Mouse (Mus musculus) hindbrain, postnatal 0 days (tissue): ENCODE measurements around the gene Olfr492. TPM values are rescaled to one million over a fixed set of nuclear protein-coding genes. Genes with fewer than 3 reads are reported as not detected.

ENCODE experiments used
- ATAC-seq: fragments of 200-750 bp; cut with Nextera tagmentation; 2 replicates; pipeline ENCODE4 v1.8.0; 2017; ENCODE audit warnings: mild to moderate bottlenecking, moderate TSS enrichment, moderate library complexity
- DNase-seq: peaks from one replicate; pipeline ENCODE4 v3.0.0-alpha.2; 2015; ENCODE audit warnings: low spot score
- H3K27ac ChIP-seq: fragments of 300-500 bp; sonication (generic); 2 replicates; pipeline ENCODE4 v1.5.1; 2014; ENCODE audit warnings: mild to moderate bottlenecking
- H3K27me3 ChIP-seq: fragments of 300-500 bp; sonication (generic); 2 replicates; pipeline ENCODE4 v1.6.1; 2014; ENCODE audit warnings: low read length, mixed read lengths; ENCODE audit not compliant: insufficient read depth
- H3K36me3 ChIP-seq: fragments of 300-500 bp; sonication (generic); 2 replicates; pipeline ENCODE4 v1.6.1; 2014; ENCODE audit warnings: low read length, mixed read lengths; ENCODE audit not compliant: insufficient read depth
- H3K4me1 ChIP-seq: fragments of 300-500 bp; sonication (generic); 2 replicates; pipeline ENCODE4 v1.6.1; 2014; ENCODE audit warnings: antibody characterized with exemption, low read length, mixed read lengths; ENCODE audit not compliant: insufficient read depth
- H3K4me2 ChIP-seq: fragments of 300-500 bp; sonication (generic); 2 replicates; pipeline ENCODE4 v1.6.1; 2014; ENCODE audit warnings: low read depth, mild to moderate bottlenecking, low read length, moderate library complexity, mixed read lengths
- H3K4me3 ChIP-seq: fragments of 300-500 bp; sonication (generic); 2 replicates; pipeline ENCODE4 v1.5.1; 2014; ENCODE audit warnings: low read length
- H3K9ac ChIP-seq: fragments of 300-500 bp; sonication (generic); replicated peaks from 2 replicates; pipeline ENCODE4 v1.6.1; 2014; ENCODE audit warnings: mild to moderate bottlenecking, low read length, moderate library complexity, mixed read lengths
- H3K9me3 ChIP-seq: fragments of 300-500 bp; sonication (generic); 2 replicates; pipeline ENCODE4 v1.6.1; 2016; ENCODE audit warnings: low read length, mixed read lengths
- CTCF ChIP-seq: IDR thresholded peaks from 2 replicates; pipeline ENCODE4 v1.5.1; 2016; ENCODE audit warnings: antibody characterized with exemption, control low read depth, low read depth
- WGBS: fragments of 180-500 bp; shearing (Covaris S2); extraction: QIAGEN DNeasy Blood & Tissue Kit; methylation state at CpG from one replicate; pipeline ENCODE4 v1.1.7; 2014; 5-methylcytosine and 5-hydroxymethylcytosine counted together
- polyA plus RNA-seq: library from polyadenylated mRNA; unstranded; fragments of >200 nt; fragmentation: Nextera tagmentation; extraction: Ambion mirVana; gene quantifications from 2 replicates; pipeline ENCODE4 v1.2.1, GENCODE M21; 2015
- total RNA-seq: library from RNA; depleted of rRNA; stranded (reverse); fragments of >200 nt; gene quantifications from 2 replicates; pipeline ENCODE4 v1.2.3, GENCODE M21; 2014; rRNA removed

Gene Olfr492
- total RNA-seq (not detected in 2 replicates), polyA plus RNA-seq (not detected in 2 replicates)

- H3K36me3 ChIP-seq = no peaks in the 10 kb centered on the region
- WGBS = 82% methylated on average over 2 of the region's 2 CpGs
- H3K4me1 ChIP-seq = no peaks in the 10 kb centered on the region
- H3K27me3 ChIP-seq = no peaks in the 10 kb centered on the region
- H3K4me2 ChIP-seq = no peak within 1 kb of the TSS
- no peak within 1 kb of the TSS for H3K4me3 ChIP-seq
- no peak within 1 kb of the TSS for H3K9ac ChIP-seq
- H3K27ac ChIP-seq = no peak within 1 kb of the TSS
- ATAC-seq (no peak), DNase-seq (no peak)
- TF ChIP-seq CTCF = no peak
- no peaks in the 10 kb centered on the region for H3K9me3 ChIP-seq
Measured at GRCm38 (mm10) chr7:108323574-108323973, at the start of gene Olfr492. Olfr492 (minus strand) TSS chr7:108323674.

GRCm38 (mm10) chr7:108365035-108365434 is 41.6 kb upstream of the Olfr492 start, which contains the start of gene Olfr494:
Olfr494 (plus strand) TSS chr7:108365335.
- H3K4me3 ChIP-seq = no peak within 1 kb of the TSS
- no peak within 1 kb of the TSS for H3K4me2 ChIP-seq
- H3K27ac ChIP-seq = no peak within 1 kb of the TSS
- DNase-seq = no peak
- H3K27me3 ChIP-seq = no peaks in the 10 kb centered on the region
- 82% methylated on average over 3 of the region's 3 CpGs for WGBS
- H3K9me3 ChIP-seq = no peaks in the 10 kb centered on the region
- no peak for ATAC-seq
- no peaks in the 10 kb centered on the region for H3K4me1 ChIP-seq
- H3K36me3 ChIP-seq = no peaks in the 10 kb centered on the region
- H3K9ac ChIP-seq = no peak within 1 kb of the TSS
- no peak for TF ChIP-seq CTCF

DNA sequence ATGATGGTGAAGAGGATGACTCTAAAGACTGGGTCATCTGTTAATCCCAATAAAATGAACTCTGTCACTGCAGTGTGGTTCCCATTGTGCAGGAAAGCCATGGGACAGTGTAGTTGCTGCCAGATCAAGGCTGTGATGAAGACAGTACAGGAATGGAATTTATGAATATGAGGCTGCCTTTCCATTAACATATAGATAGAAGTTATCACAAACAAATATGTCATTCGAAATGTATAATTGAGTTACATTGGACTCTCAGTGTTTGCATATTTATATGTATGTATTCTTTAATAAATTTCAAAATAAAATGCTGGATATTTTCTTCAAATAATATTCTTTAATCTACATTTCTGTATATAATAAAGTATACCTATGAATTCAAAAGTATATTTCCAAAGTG is 23.4 kb upstream of the Olfr492 start, which contains the start of gene Olfr493:
TSS of gene Olfr493 (minus strand) at position 101 of the 400 bp plus-strand sequence.
- 61% methylated on average over 1 of the region's 1 CpGs for WGBS
- no peak within 1 kb of the TSS for H3K4me2 ChIP-seq

GRCm38 (mm10) chr7:108313151-108313550 is 10.3 kb downstream of the Olfr492 start, which contains the start of gene Olfr491:
Olfr491 (plus strand) TSS chr7:108313451.
- H3K9me3 ChIP-seq = no peaks in the 10 kb centered on the region
- H3K9ac ChIP-seq = no peak within 1 kb of the TSS
- H3K27ac ChIP-seq = no peak within 1 kb of the TSS
- no peak for TF ChIP-seq CTCF
- no peak for DNase-seq
- no peaks in the 10 kb centered on the region for H3K36me3 ChIP-seq
- no peak for ATAC-seq
- no peaks in the 10 kb centered on the region for H3K4me1 ChIP-seq
- H3K4me2 ChIP-seq = no peak within 1 kb of the TSS
- no peak within 1 kb of the TSS for H3K4me3 ChIP-seq
- no peaks in the 10 kb centered on the region for H3K27me3 ChIP-seq
- WGBS = 76% methylated on average over 1 of the region's 1 CpGs

More for the DNA sequence above, 23.4 kb upstream of the Olfr492 start, which contains the start of gene Olfr493:
- no peaks in the 10 kb centered on the region for H3K27me3 ChIP-seq
- H3K9ac ChIP-seq = no peak within 1 kb of the TSS
- no peak within 1 kb of the TSS for H3K4me3 ChIP-seq
- H3K4me1 ChIP-seq = no peaks in the 10 kb centered on the region
- no peak for TF ChIP-seq CTCF
- DNase-seq = no peak
- H3K36me3 ChIP-seq = no peaks in the 10 kb centered on the region
- H3K9me3 ChIP-seq = no peaks in the 10 kb centered on the region
- H3K27ac ChIP-seq = no peak within 1 kb of the TSS
- ATAC-seq = no peak

- H3K9me3 ChIP-seq = no peaks in the 10 kb centered on the region
- H3K4me1 ChIP-seq = no peaks in the 10 kb centered on the region
- H3K36me3 ChIP-seq = no peaks in the 10 kb centered on the region
- TF ChIP-seq CTCF = no peak
- no peaks in the 10 kb centered on the region for H3K27me3 ChIP-seq
- H3K9ac ChIP-seq = no peak within 1 kb of the TSS
- no peak within 1 kb of the TSS for H3K4me3 ChIP-seq
- DNase-seq (no peak), ATAC-seq (no peak)
- no peak within 1 kb of the TSS for H3K4me2 ChIP-seq
- H3K27ac ChIP-seq = no peak within 1 kb of the TSS
Measured at GRCm38 (mm10) chr7:108288834-108289233, 34.6 kb downstream of the Olfr492 start, which contains the start of gene Olfr490. Olfr490 (minus strand) TSS chr7:108288934.

Other genes starting within 250 kb of the Olfr492 start
- not detected in 2 replicates for gene Olfr481, start 243.8 kb downstream of the Olfr492 start, total RNA-seq
- not detected in 2 replicates for gene Olfr481, start 243.8 kb downstream of the Olfr492 start, polyA plus RNA-seq
- not detected in 2 replicates for gene Olfr482, start 226.1 kb downstream of the Olfr492 start, total RNA-seq
- gene Olfr482, start 226.1 kb downstream of the Olfr492 start, polyA plus RNA-seq = 0.14 TPM in 1 of 2 replicates, not detected in the other
- gene Olfr483, start 222.8 kb downstream of the Olfr492 start, total RNA-seq = not detected in 2 replicates
- not detected in 2 replicates for gene Olfr483, start 222.8 kb downstream of the Olfr492 start, polyA plus RNA-seq
- not detected in 2 replicates for gene Olfr484, start 196.2 kb downstream of the Olfr492 start, total RNA-seq
- gene Olfr484, start 196.2 kb downstream of the Olfr492 start, polyA plus RNA-seq = not detected in 2 replicates
- not detected in 2 replicates for gene Olfr485, start 163.8 kb downstream of the Olfr492 start, total RNA-seq
- gene Olfr485, start 163.8 kb downstream of the Olfr492 start, polyA plus RNA-seq = not detected in 2 replicates
- not detected in 2 replicates for gene Olfr486, start 150.9 kb downstream of the Olfr492 start, total RNA-seq
- not detected in 2 replicates for gene Olfr486, start 150.9 kb downstream of the Olfr492 start, polyA plus RNA-seq
- not detected in 2 replicates for gene Olfr487, start 109.0 kb downstream of the Olfr492 start, total RNA-seq
- not detected in 2 replicates for gene Olfr487, start 109.0 kb downstream of the Olfr492 start, polyA plus RNA-seq
- not detected in 2 replicates for gene Olfr488, start 65.3 kb downstream of the Olfr492 start, total RNA-seq
- not detected in 2 replicates for gene Olfr488, start 65.3 kb downstream of the Olfr492 start, polyA plus RNA-seq
- not detected in 2 replicates for gene Olfr490, start 34.7 kb downstream of the Olfr492 start, total RNA-seq
- gene Olfr490, start 34.7 kb downstream of the Olfr492 start, polyA plus RNA-seq = not detected in 2 replicates
- not detected in 2 replicates for gene Olfr491, start 10.2 kb downstream of the Olfr492 start, total RNA-seq
- not detected in 2 replicates for gene Olfr491, start 10.2 kb downstream of the Olfr492 start, polyA plus RNA-seq
- not detected in 2 replicates for gene Olfr493, start 23.3 kb upstream of the Olfr492 start, total RNA-seq
- gene Olfr493, start 23.3 kb upstream of the Olfr492 start, polyA plus RNA-seq = not detected in 2 replicates
- gene Olfr494, start 41.7 kb upstream of the Olfr492 start, total RNA-seq = not detected in 2 replicates
- not detected in 2 replicates for gene Olfr494, start 41.7 kb upstream of the Olfr492 start, polyA plus RNA-seq
- not detected in 2 replicates for gene Olfr495, start 69.5 kb upstream of the Olfr492 start, total RNA-seq
- not detected in 2 replicates for gene Olfr495, start 69.5 kb upstream of the Olfr492 start, polyA plus RNA-seq
- gene Olfr497, start 96.7 kb upstream of the Olfr492 start, total RNA-seq = not detected in 2 replicates
- gene Olfr497, start 96.7 kb upstream of the Olfr492 start, polyA plus RNA-seq = not detected in 2 replicates
- gene Olfr498, start 141.7 kb upstream of the Olfr492 start, total RNA-seq = not detected in 2 replicates
- gene Olfr498, start 141.7 kb upstream of the Olfr492 start, polyA plus RNA-seq = not detected in 2 replicates
- not detected in 2 replicates for gene Olfr502, start 201.4 kb upstream of the Olfr492 start, total RNA-seq
- gene Olfr502, start 201.4 kb upstream of the Olfr492 start, polyA plus RNA-seq = not detected in 2 replicates
- gene Olfr503, start 220.9 kb upstream of the Olfr492 start, total RNA-seq = not detected in 2 replicates
- not detected in 2 replicates for gene Olfr503, start 220.9 kb upstream of the Olfr492 start, polyA plus RNA-seq
- not detected in 2 replicates for gene Olfr504, start 242.1 kb upstream of the Olfr492 start, total RNA-seq
- gene Olfr504, start 242.1 kb upstream of the Olfr492 start, polyA plus RNA-seq = not detected in 2 replicates